Mouse (Mus musculus): ENCODE measurements around the gene Ttc33.

Gene Ttc33

GRCm38 (mm10) chr15:5242241-5243035 is 57.1 kb downstream of the Ttc33 start:
- no peak for DNase-seq

GRCm38 (mm10) chr15:5243036-5243958 is 58.0 kb downstream of the Ttc33 start:
- no peak for DNase-seq

GRCm38 (mm10) chr15:5243959-5244905 is 58.9 kb downstream of the Ttc33 start, which contains the start of gene Ptger4:
Gene Ptger4 (minus strand): TSS chr15:5244187.
- peak; percentile 27 for DNase-seq

GRCm38 (mm10) chr15:5250182-5250581 is 64.9 kb downstream of the Ttc33 start:
- DNase-seq, result no peak

- no peak for DNase-seq
These were observed 74.9 kb downstream of the Ttc33 start for GRCm38 (mm10) chr15:5260183-5260582.

GRCm38 (mm10) chr15:5261004-5261403 is 75.7 kb downstream of the Ttc33 start:
- DNase-seq, result no peak

- DNase-seq, result no peak
These were observed 76.9 kb downstream of the Ttc33 start for GRCm38 (mm10) chr15:5262095-5262667.

GRCm38 (mm10) chr15:5262874-5263504 is 77.7 kb downstream of the Ttc33 start:
- no peak for DNase-seq

- DNase-seq, result no peak
These were observed 80.8 kb downstream of the Ttc33 start for GRCm38 (mm10) chr15:5266095-5266494.
